Mouse (Mus musculus) cerebellum, adult 2 months (tissue): ENCODE measurements around the gene Atraid. TPM values are rescaled to one million over a fixed set of nuclear protein-coding genes. Genes with fewer than 3 reads are reported as not detected.
"Not testable (repeated sequence)": the region's sequence is repeated elsewhere in the genome, so short reads cannot be mapped to it uniquely, and the experiment has no call there.

Source experiments
- DNase-seq, 2 experiments: peaks; one replicate each; pipeline ENCODE4 v3.0.0; 2021
- H3K27ac ChIP-seq: fragments of 200-500 bp; 2 replicates; pipeline ENCODE4 v1.5.1; 2012; ENCODE audit warnings: low read length, control low read depth, inconsistent platforms; ENCODE audit not compliant: insufficient read depth
- H3K27me3 ChIP-seq: fragments of 200-500 bp; 2 replicates; pipeline ENCODE4 v1.6.1; 2012; ENCODE audit warnings: inconsistent platforms, mild to moderate bottlenecking, low read length, moderate library complexity; ENCODE audit not compliant: control insufficient read depth, insufficient read depth
- H3K4me1 ChIP-seq: fragments of 200-500 bp; 2 replicates; pipeline ENCODE4 v1.6.1; 2011; ENCODE audit warnings: low read length; ENCODE audit not compliant: control insufficient read depth, insufficient read depth
- H3K4me3 ChIP-seq: fragments of 200-500 bp; replicated peaks from 2 replicates; pipeline ENCODE3; 2011; ENCODE audit warnings: mild to moderate bottlenecking, low read depth, low read length, control low read depth; ENCODE audit not compliant: insufficient read depth
- CTCF ChIP-seq: fragments of 200-500 bp; IDR thresholded peaks from 2 replicates; pipeline ENCODE4 v1.5.1; 2011; ENCODE audit warnings: low read depth, mild to moderate bottlenecking, control low read depth, low read length, moderate library complexity, borderline replicate concordance; ENCODE audit not compliant: insufficient read depth
- POLR2A ChIP-seq: fragments of 200-500 bp; IDR thresholded peaks from 2 replicates; pipeline ENCODE4 v1.6.1; 2011; ENCODE audit warnings: low read length, control low read depth, borderline replicate concordance; ENCODE audit not compliant: insufficient read depth
- WGBS: fragments of 180-500 bp; shearing (Covaris S2); methylation state at CpG from one replicate; pipeline ENCODE4 v1.1.7; 2018; 5-methylcytosine and 5-hydroxymethylcytosine counted together
- polyA plus RNA-seq: library from polyadenylated mRNA; depleted of rRNA; stranded (reverse); fragments of >200 nt; gene quantifications from 2 replicates; pipeline ENCODE4 v1.2.3, GENCODE M21; 2012

Gene Atraid
- polyA plus RNA-seq, 1 experiment: 175 TPM

- TF ChIP-seq POLR2A (no peak), CTCF (no peak)
- WGBS: 26% methylated on average over 1 of the region's 1 CpGs
- Histone ChIP-seq H3K27ac (no peak overlapping the region), H3K4me1 (no peaks in the 10 kb centered on the region), H3K4me3 (no peak overlapping the region), H3K27me3 (no peaks in the 10 kb centered on the region)
- no peak for DNase-seq
Observed at GRCm38 (mm10) chr5:31022690-31023089, 25.4 kb upstream of the Atraid start.

GRCm38 (mm10) chr5:31023254-31023653 lies 24.9 kb upstream of the Atraid start:
- TF ChIP-seq CTCF: no peak
- no peak for TF ChIP-seq POLR2A
- DNase-seq: no peak
- 8% methylated on average over 4 of the region's 4 CpGs for whole genome bisulfite sequencing

GRCm38 (mm10) chr5:31024641-31025040 lies 23.5 kb upstream of the Atraid start:
- no peak for TF ChIP-seq CTCF
- no peak for TF ChIP-seq POLR2A
- H3K27me3 ChIP-seq: no peaks in the 10 kb centered on the region; the same call in 1 of the 2 replicates
- no peak overlapping the region for H3K27ac ChIP-seq
- H3K4me3 ChIP-seq: no peak overlapping the region
- no peak for DNase-seq
- H3K4me1 ChIP-seq: no peaks in the 10 kb centered on the region

More at GRCm38 (mm10) chr5:31023254-31023653, 24.9 kb upstream of the Atraid start:
- Histone ChIP-seq H3K27ac (no peak overlapping the region), H3K27me3 (no peaks in the 10 kb centered on the region; the same call in 1 of the 2 replicates), H3K4me3 (no peak overlapping the region), H3K4me1 (no peaks in the 10 kb centered on the region)

- no peaks in the 10 kb centered on the region for H3K4me1 ChIP-seq
- H3K4me3 ChIP-seq: no peak overlapping the region
- H3K27me3 ChIP-seq: no peaks in the 10 kb centered on the region; the same call in 1 of the 2 replicates
- no peak for DNase-seq
- WGBS: 91% methylated on average over 4 of the region's 4 CpGs
- no peak overlapping the region for H3K27ac ChIP-seq
- TF ChIP-seq CTCF (no peak), POLR2A (no peak)
Observed at GRCm38 (mm10) chr5:31030926-31031325, 17.2 kb upstream of the Atraid start.

- TF ChIP-seq CTCF: no peak
- TF ChIP-seq POLR2A: no peak
- Histone ChIP-seq H3K4me3 (no peak overlapping the region), H3K4me1 (no peaks in the 10 kb centered on the region), H3K27ac (no peak overlapping the region), H3K27me3 (no peaks in the 10 kb centered on the region; the same call in 1 of the 2 replicates)
- no peak for DNase-seq
- WGBS: 83% methylated on average over 8 of the region's 8 CpGs
Observed at GRCm38 (mm10) chr5:31031508-31031907, 16.6 kb upstream of the Atraid start.

- Histone ChIP-seq H3K27me3 (no peaks in the 10 kb centered on the region), H3K4me1 (no peaks in the 10 kb centered on the region), H3K4me3 (no peak overlapping the region), H3K27ac (no peak overlapping the region)
- 89% methylated on average over 6 of the region's 6 CpGs for WGBS
- DNase-seq: no peak
- TF ChIP-seq CTCF (no peak), POLR2A (no peak)
Observed at GRCm38 (mm10) chr5:31034669-31035068, 13.4 kb upstream of the Atraid start.

- not testable (repeated sequence) for DNase-seq, H3K27ac ChIP-seq, H3K4me3 ChIP-seq, H3K4me1 ChIP-seq, H3K27me3 ChIP-seq
- 87% methylated on average over 11 of the region's 11 CpGs for WGBS
Observed at GRCm38 (mm10) chr5:31036556-31036955, 11.6 kb upstream of the Atraid start.

GRCm38 (mm10) chr5:31038171-31038845 lies 9.8 kb upstream of the Atraid start:
- WGBS: 90% methylated on average over 7 of the region's 7 CpGs
- H3K4me1 ChIP-seq: no peaks in the 10 kb centered on the region
- TF ChIP-seq CTCF: no peak
- no peak for TF ChIP-seq POLR2A

More at GRCm38 (mm10) chr5:31038171-31038845, 9.8 kb upstream of the Atraid start:
- no peak overlapping the region for H3K4me3 ChIP-seq
- H3K27me3 ChIP-seq: no peaks in the 10 kb centered on the region
- no peak overlapping the region for H3K27ac ChIP-seq
- no peak for DNase-seq
